Mouse (Mus musculus) ZHBTc4 (cell line): ENCODE data around the gene St8sia6.
A peak's percentile ranks its signal among the peaks of the same experiment; 100 is the strongest.
"Not testable (repeated sequence)": the region's sequence is repeated elsewhere in the genome, so short reads cannot be mapped to it uniquely, and the experiment has no call there.

ENCODE experiments used
- DNase-seq: peaks from one replicate; pipeline ENCODE4 v3.0.0-alpha.2; 2011; ENCODE audit warnings: low read depth, low spot score

Gene St8sia6

GRCm38 (mm10) chr2:13793969-13794363 is at the start of gene St8sia6:
St8sia6 (minus strand) TSS chr2:13794064.
- no peak for DNase-seq

- DNase-seq = no peak
Measured at GRCm38 (mm10) chr2:13836310-13836709, 42.4 kb upstream of the St8sia6 start.

- DNase-seq = no peak
Measured at GRCm38 (mm10) chr2:13834989-13835388, 41.1 kb upstream of the St8sia6 start.

- DNase-seq = no peak
Measured at GRCm38 (mm10) chr2:13816645-13817044, 22.8 kb upstream of the St8sia6 start.

- DNase-seq = no peak
Measured at GRCm38 (mm10) chr2:13808593-13808992, 14.7 kb upstream of the St8sia6 start.

DNA sequence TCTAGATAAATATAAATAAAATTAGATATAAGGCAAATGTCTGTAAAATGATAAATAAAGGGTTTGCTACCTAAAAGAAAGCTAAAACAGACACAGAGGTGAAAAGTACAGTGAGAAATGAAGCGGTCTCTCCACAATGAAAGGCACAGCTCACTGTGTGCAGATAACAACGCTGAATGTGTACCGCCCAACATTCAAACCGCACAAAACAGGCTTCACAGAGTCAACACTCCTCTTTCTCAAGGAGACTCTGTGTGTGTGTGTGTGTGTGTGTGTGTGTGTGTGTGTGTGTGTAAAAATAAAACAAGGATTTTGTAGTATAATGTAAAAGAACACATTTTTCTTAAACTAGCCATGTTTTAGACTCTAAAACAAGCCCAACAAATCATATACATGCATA is 14.1 kb upstream of the St8sia6 start:
- DNase-seq = no peak

GRCm38 (mm10) chr2:13806120-13806519 is 12.3 kb upstream of the St8sia6 start:
- peak; percentile 73 for DNase-seq

GRCm38 (mm10) chr2:13800639-13801038 is 6.8 kb upstream of the St8sia6 start:
- DNase-seq = no peak

- DNase-seq = peak; percentile 23
Measured at GRCm38 (mm10) chr2:13794446-13794845, 582 bp upstream of the St8sia6 start.

DNA sequence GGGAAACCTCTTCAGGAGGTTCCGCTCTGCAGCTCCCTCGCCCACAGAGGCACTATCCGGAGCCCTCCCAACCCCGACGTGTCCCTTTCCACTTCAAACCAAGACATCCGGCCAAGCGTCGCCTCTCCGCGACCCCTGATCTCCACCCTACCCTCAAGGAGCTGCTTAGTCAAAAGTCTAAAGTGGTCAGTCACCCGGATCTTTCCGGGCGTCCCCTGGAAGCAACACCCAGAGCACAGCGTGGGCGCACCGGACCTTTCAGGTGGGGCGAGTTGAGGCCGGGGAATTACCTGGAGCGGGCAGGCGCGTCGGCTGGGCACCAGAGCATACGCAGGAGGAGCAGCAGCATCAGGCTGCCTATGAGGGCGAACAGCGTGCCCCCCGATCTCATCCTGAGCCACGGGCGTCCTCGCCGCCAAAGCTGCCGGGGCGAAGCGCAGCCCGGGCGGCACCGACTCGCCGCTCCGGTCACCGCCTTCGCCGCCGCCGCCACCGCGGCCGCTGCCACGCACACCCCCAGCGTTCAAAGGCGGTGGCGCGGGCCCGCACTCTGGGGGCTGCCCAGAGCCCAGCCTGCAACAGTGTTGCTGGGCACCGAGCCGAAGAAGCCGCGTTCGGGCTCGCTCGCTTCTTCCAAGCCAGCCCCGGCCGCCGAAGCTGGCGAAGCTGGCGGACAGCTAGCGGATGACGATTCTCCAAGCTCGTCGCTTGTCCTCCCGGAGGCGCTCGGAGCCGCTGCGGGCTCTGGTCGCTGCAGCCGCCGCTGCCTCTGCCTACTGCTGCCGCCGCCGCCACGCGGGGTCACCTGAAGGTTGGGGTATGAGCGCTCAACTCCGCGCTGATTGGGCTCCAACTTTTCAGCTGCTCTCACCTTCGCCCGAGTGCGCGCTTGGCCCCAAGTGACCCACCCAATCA is 553 bp downstream of the St8sia6 start:
- DNase-seq = peak; percentile 76

- DNase-seq = peak; percentile 19
Measured at GRCm38 (mm10) chr2:13792256-13793005, 1.4 kb downstream of the St8sia6 start.

GRCm38 (mm10) chr2:13791598-13791997 is 2.3 kb downstream of the St8sia6 start:
- DNase-seq = no peak

DNA sequence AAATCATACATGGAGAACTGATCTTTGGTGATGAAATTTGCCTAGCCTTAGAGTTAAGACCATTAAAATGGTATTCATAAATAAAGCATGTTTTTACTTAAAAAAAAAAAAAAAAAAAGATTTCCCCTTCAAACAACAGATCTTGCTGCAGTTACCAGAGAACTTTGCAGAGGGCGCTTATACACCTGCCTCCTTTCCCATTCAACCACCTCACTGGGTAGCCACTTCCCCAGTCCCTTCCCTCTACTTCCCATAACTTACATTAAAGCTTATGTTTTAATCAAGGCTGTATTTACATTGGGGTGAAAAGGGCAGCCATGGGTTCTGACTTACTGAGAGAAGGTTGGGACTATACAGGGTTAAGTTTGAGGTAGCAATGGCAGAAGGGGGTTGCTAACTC is 4.5 kb downstream of the St8sia6 start:
- no peak for DNase-seq

DNA sequence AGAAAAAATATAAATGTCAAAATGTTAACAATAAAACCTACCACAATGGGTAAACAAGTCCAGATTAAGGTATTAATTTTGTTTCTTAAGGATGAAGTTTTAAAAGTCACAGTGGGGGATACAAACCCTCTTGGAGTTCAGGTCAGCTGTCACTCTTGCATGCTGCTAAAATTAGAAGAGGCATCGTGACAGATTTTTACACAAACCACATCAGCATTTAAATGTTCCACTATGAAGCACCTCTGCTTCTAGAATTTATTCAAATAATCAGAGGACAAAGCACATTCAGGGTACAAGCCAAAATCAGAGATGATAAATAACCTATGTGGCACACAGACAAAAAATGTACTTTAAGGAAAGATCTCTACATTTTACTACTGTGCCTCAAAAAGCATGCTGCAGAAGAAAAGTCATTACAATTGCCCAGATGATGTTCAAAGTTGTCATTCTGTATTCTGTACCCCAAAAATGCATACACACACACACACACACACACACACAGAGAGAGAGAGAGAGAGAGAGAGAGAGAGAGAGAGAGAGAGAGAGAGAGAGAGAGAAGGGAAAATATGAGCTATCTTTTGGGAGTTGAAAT is 7.2 kb downstream of the St8sia6 start:
- no peak for DNase-seq

DNA sequence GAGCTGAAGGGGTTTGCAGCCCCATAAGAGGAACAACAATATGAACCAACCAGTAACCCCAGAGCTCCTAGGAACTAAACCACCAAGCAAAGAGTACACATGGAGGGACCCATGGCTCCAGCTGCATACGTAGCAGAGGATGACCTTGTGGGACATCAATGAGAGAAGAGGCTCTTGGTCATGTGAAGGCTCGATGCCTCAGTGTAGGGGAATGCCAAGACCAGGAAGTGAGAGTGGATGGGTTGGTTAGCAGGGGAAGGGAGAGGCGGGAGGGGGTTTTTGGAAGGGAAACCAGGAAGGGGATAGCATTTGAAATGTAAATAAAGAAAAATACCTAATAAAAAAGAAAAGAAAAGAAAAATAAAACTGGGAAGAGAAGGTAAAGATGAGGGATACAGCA is 7.9 kb downstream of the St8sia6 start:
- not testable (repeated sequence) for DNase-seq

GRCm38 (mm10) chr2:13785247-13785646 is 8.6 kb downstream of the St8sia6 start:
- no peak for DNase-seq

DNA sequence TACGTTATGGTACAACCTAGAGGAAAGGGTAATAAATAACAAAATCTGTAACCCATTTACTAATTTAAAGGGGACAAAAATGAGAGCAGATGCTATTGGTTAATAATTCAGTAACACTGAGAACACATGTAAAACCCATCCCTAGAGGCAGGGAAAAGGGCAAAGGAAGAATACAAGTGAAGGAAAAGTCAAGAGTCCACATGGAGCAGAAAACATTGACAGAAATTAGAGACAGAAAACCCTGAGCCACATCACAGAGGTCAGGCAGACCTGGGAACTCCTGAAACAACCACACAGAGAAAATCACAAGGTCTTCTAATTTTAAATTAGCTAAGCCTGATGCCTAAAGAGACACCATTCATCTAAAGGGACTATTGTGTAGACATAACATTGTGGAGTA is 9.4 kb downstream of the St8sia6 start:
- DNase-seq = no peak

GRCm38 (mm10) chr2:13777032-13777431 is 16.8 kb downstream of the St8sia6 start:
- peak; percentile 52 for DNase-seq

GRCm38 (mm10) chr2:13776453-13776852 is 17.4 kb downstream of the St8sia6 start:
- DNase-seq = peak; percentile 23

- no peak for DNase-seq
Measured at GRCm38 (mm10) chr2:13775056-13775455, 18.8 kb downstream of the St8sia6 start.

DNA sequence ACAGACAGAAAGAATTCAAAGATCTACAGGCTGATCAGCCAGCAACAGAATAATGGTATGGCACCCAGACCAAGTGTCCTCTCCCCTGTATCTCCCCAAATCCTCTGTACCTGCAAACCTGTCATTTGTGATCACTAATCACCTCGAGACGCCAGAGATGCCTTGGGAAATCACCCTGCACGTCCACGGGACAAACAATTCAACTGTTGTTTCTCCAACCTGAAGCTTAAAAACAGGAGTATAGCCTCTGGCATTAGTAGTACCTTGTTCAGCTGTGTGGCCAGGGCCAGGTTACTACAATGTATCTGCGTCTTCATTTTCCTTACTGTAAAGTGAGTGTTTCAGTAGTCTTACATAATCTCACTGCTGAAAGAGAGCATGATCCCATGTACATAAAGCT is 25.3 kb downstream of the St8sia6 start:
- no peak for DNase-seq
